Mouse (Mus musculus) CH12.LX (cell line): Measurements from ENCODE around the gene Eef1a1. TPM values are rescaled to one million over a fixed set of nuclear protein-coding genes. Genes with fewer than 3 reads are reported as not detected.
"Not testable (repeated sequence)": the region's sequence is repeated elsewhere in the genome, so short reads cannot be mapped to it uniquely, and the experiment has no call there.

Experiments used
- DNase-seq: peaks from one replicate; pipeline ENCODE4 v3.0.0-alpha.2; 2013; ENCODE audit errors: extremely low read depth
- H3K27ac ChIP-seq: 2 replicates; pipeline ENCODE4 v1.5.1; 2012; ENCODE audit warnings: low read depth, mild to moderate bottlenecking, control low read depth, moderate library complexity; ENCODE audit not compliant: insufficient read depth
- H3K27me3 ChIP-seq: replicated peaks from 2 replicates; pipeline ENCODE3; 2012; ENCODE audit warnings: inconsistent platforms
- H3K36me3 ChIP-seq, 2 experiments: replicated peaks in 1 of 2; 2 replicates each; pipeline versions ENCODE3 to v1.6.1; 2012; ENCODE audit warnings: inconsistent platforms in 1 of 2, low read length in 1 of 2, mild to moderate bottlenecking in 1 of 2, mixed read lengths in 1 of 2, moderate library complexity in 1 of 2; ENCODE audit not compliant: control insufficient read depth in 1 of 2, insufficient read depth in 1 of 2
- H3K4me1 ChIP-seq, 2 experiments: 2 replicates each; pipeline ENCODE4 v1.6.1; 2012; ENCODE audit warnings: inconsistent platforms in 1 of 2, moderate library complexity in 1 of 2; ENCODE audit not compliant: insufficient read depth in 2 of 2, control insufficient read depth in 1 of 2
- H3K4me2 ChIP-seq: 2 replicates; pipeline ENCODE4 v1.6.1; 2012; ENCODE audit warnings: low read depth, mild to moderate bottlenecking, control low read depth; ENCODE audit not compliant: poor library complexity, insufficient read depth, severe bottlenecking
- H3K4me3 ChIP-seq, 3 experiments: fragments of 150-350 bp in 1 of 3; sonication (generic) in 1 of 3; replicated peaks in 1 of 3; 2 replicates each; pipeline versions ENCODE3 to v1.5.1; 2011 to 2012; ENCODE audit warnings: low read depth in 2 of 3, low read length in 2 of 3, mild to moderate bottlenecking in 2 of 3, moderate library complexity in 2 of 3, control low read depth in 1 of 3, improper control_type of control experiment in 1 of 3, inconsistent platforms in 1 of 3, mixed read lengths in 1 of 3; ENCODE audit not compliant: poor library complexity in 1 of 3
- H3K79me2 ChIP-seq: replicated peaks from 2 replicates; pipeline ENCODE4 v1.6.1; 2012; ENCODE audit warnings: mild to moderate bottlenecking, moderate library complexity; ENCODE audit not compliant: control insufficient read depth, poor library complexity, insufficient read depth, severe bottlenecking; ENCODE audit errors: extremely low read depth
- H3K9ac ChIP-seq: 2 replicates; pipeline ENCODE4 v1.6.1; 2012; ENCODE audit warnings: low read depth, mild to moderate bottlenecking, control low read depth, moderate library complexity; ENCODE audit not compliant: insufficient read depth
- H3K9me3 ChIP-seq: replicated peaks from 2 replicates; pipeline ENCODE3; 2012; ENCODE audit warnings: low read length, inconsistent platforms, mixed read lengths
- CTCF ChIP-seq, 2 experiments: IDR thresholded peaks in 1 of 2; conservative IDR thresholded peaks in 1 of 2; 2 replicates each; pipeline ENCODE4 v1.5.1; 2011 to 2012; ENCODE audit warnings: low read depth in 2 of 2, low read length in 2 of 2, improper control_type of control experiment in 1 of 2, inconsistent platforms in 1 of 2, mild to moderate bottlenecking in 1 of 2, moderate library complexity in 1 of 2
- MAX ChIP-seq: IDR thresholded peaks from 2 replicates; pipeline ENCODE4 v1.6.1; 2011; ENCODE audit warnings: low read length, improper control_type of control experiment
- MAZ ChIP-seq: IDR thresholded peaks from 2 replicates; pipeline ENCODE4 v1.6.1; 2012; ENCODE audit warnings: low read depth, mild to moderate bottlenecking, inconsistent platforms, low read length, improper control_type of control experiment, moderate library complexity
- MXI1 ChIP-seq: IDR thresholded peaks from 2 replicates; pipeline ENCODE4 v1.6.1; 2011; ENCODE audit warnings: mild to moderate bottlenecking, low read depth, low read length, improper control_type of control experiment
- MYC ChIP-seq: IDR thresholded peaks from 2 replicates; pipeline ENCODE4 v1.6.1; 2011; ENCODE audit warnings: low read depth, mild to moderate bottlenecking, improper control_type of control experiment, low read length
- POLR2AphosphoS2 ChIP-seq: IDR thresholded peaks from 2 replicates; pipeline ENCODE4 v1.6.1; 2011; ENCODE audit warnings: low read depth, low read length, improper control_type of control experiment
- RAD21 ChIP-seq: IDR thresholded peaks from 2 replicates; pipeline ENCODE4 v1.6.1; 2011; ENCODE audit warnings: low read depth, mild to moderate bottlenecking, low read length, improper control_type of control experiment, moderate library complexity
- SIN3A ChIP-seq: IDR thresholded peaks from 2 replicates; pipeline ENCODE4 v1.6.1; 2012; ENCODE audit warnings: low read length, improper control_type of control experiment, inconsistent platforms
- SMC3 ChIP-seq: IDR thresholded peaks from 2 replicates; pipeline ENCODE4 v1.6.1; 2011; ENCODE audit warnings: low read depth, low read length, improper control_type of control experiment
- TBP ChIP-seq: conservative IDR thresholded peaks from 2 replicates; pipeline ENCODE4 v1.6.1; 2011; ENCODE audit warnings: low read depth, low read length, improper control_type of control experiment
- UBTF ChIP-seq: IDR thresholded peaks from 2 replicates; pipeline ENCODE4 v1.6.1; 2012; ENCODE audit warnings: low read depth, mild to moderate bottlenecking, inconsistent platforms, low read length, improper control_type of control experiment, moderate library complexity
- ZKSCAN1 ChIP-seq: IDR thresholded peaks from 2 replicates; pipeline ENCODE4 v1.6.1; 2012; ENCODE audit warnings: low read depth, inconsistent platforms, low read length, improper control_type of control experiment, borderline replicate concordance
- dilution Hi-C: fragments of 300-500 bp; cut with MboI; formaldehyde crosslinking; loops from 2 replicates; pipeline ENCODE4 v1.14.3; 2020; ENCODE audit warnings: low sequenced_read_pairs; ENCODE audit not compliant: extremely low pct_unique_long_range_greater_than_20kb, extremely low pct_ligation_motif_present
- in situ Hi-C: fragments of 300-500 bp; cut with MboI; formaldehyde crosslinking; loops from 3 replicates; pipeline ENCODE4 v1.14.3; 2019; ENCODE audit warnings: low sequenced_read_pairs, low pct_ligation_motif_present, low pct_unique_long_range_greater_than_20kb, mixed read lengths
- polyA plus RNA-seq: library from polyadenylated mRNA; unstranded; fragments of >175 nt; gene quantifications from 2 replicates; pipeline ENCODE4 v1.2.1, GENCODE M21; 2012; ENCODE audit warnings: low read depth; ENCODE audit not compliant: insufficient read length
- total RNA-seq, 2 experiments: library from RNA; depleted of rRNA; stranded (reverse); fragments of 300-350 nt in 1 of 2; fragments of >200 nt in 1 of 2; gene quantifications; 2 replicates each; pipeline ENCODE4 v1.2.3; 2012 to 2014

Gene Eef1a1
- total and polyA plus RNA-seq, 3 experiments: 12,362 to 21,026 (median 18,409) TPM

- H3K79me2 ChIP-seq, H3K4me1 ChIP-seq, H3K27ac ChIP-seq, H3K27me3 ChIP-seq, H3K4me2 ChIP-seq, H3K9me3 ChIP-seq, H3K9ac ChIP-seq, H3K36me3 ChIP-seq, in situ Hi-C loops, H3K4me3 ChIP-seq, dilution Hi-C loops: not testable (repeated sequence)
- DNase-seq: peak; percentile 5
- TF ChIP-seq TBP (peak; percentile 72), CTCF (conservative IDR thresholded peaks at IDR 0.05 in 1 of 2, IDR thresholded peaks at IDR 0.05 in 1 of 2; ENCODE audit: low read depth in 2 of 2, low read length in 2 of 2) (peak in 1 of 2 experiments; percentile 36; a peak in 1 of 4 replicates)
Observed at GRCm38 (mm10) chr9:78517237-78517636, 28.3 kb upstream of the Eef1a1 start.

- H3K9me3 ChIP-seq: peaks cover 3% of the 10 kb centered on the region
- no peak overlapping the region for H3K27ac ChIP-seq
- H3K27me3 ChIP-seq: no peaks in the 10 kb centered on the region
- TF ChIP-seq ZKSCAN1: no peak
- TF ChIP-seq MAZ: no peak
- no peak for TF ChIP-seq MAX
- no peak for TF ChIP-seq UBTF
- TF ChIP-seq SIN3A: no peak
- TF ChIP-seq RAD21: no peak
- no peak for TF ChIP-seq POLR2AphosphoS2
- TF ChIP-seq SMC3: no peak
- TF ChIP-seq MYC: no peak
- no peak overlapping the region for H3K9ac ChIP-seq
- H3K79me2 ChIP-seq: no peaks in the 10 kb centered on the region
- peaks cover 4 to 10% of the 10 kb centered on the region in 2 experiments for H3K4me1 ChIP-seq
- no peak for DNase-seq
- no peak overlapping the region for H3K4me2 ChIP-seq
- dilution Hi-C loops (no loop called here), in situ Hi-C loops (no loop called here)
- peaks cover 3 to 7% of the 10 kb centered on the region in 2 experiments for H3K36me3 ChIP-seq
- H3K4me3 ChIP-seq: no peak overlapping the region
Observed at GRCm38 (mm10) chr9:78516125-78516524, 27.2 kb upstream of the Eef1a1 start.

- Histone ChIP-seq H3K9me3 (peaks cover 3% of the 10 kb centered on the region), H3K27me3 (no peaks in the 10 kb centered on the region), H3K79me2 (no peaks in the 10 kb centered on the region), H3K4me2 (no peak overlapping the region), H3K27ac (no peak overlapping the region), H3K36me3 (peaks cover 3 to 9% of the 10 kb centered on the region in 2 experiments), H3K9ac (no peak overlapping the region), H3K4me1 (peaks cover 4 to 10% of the 10 kb centered on the region in 2 experiments), H3K4me3 (no peak overlapping the region)
- in situ Hi-C loops (no loop called here), dilution Hi-C loops (no loop called here)
- no peak for DNase-seq
- TF ChIP-seq MXI1: no peak
- TF ChIP-seq RAD21: no peak
Observed at GRCm38 (mm10) chr9:78514681-78515080, 25.7 kb upstream of the Eef1a1 start.
